Mouse (Mus musculus) brain, embryonic 14.5 days (tissue): ENCODE results near the gene Itpr1.
A peak's percentile ranks its signal among the peaks of the same experiment; 100 is the strongest.

ENCODE experiments used
- CTCF ChIP-seq: fragments of 200-500 bp; IDR thresholded peaks from 2 replicates; pipeline ENCODE4 v1.5.1; 2012; ENCODE audit warnings: inconsistent platforms, mild to moderate bottlenecking, moderate library complexity, borderline replicate concordance; ENCODE audit not compliant: insufficient read depth, insufficient read length; ENCODE audit errors: extremely low read depth
- POLR2A ChIP-seq: fragments of 200-500 bp; IDR thresholded peaks from 2 replicates; pipeline ENCODE4 v1.6.1; 2012; ENCODE audit warnings: mild to moderate bottlenecking, inconsistent platforms, borderline replicate concordance; ENCODE audit not compliant: poor library complexity, insufficient read depth, insufficient read length, severe bottlenecking; ENCODE audit errors: extremely low read depth

- peak; percentile 73 for TF ChIP-seq CTCF
- TF ChIP-seq POLR2A, result no peak
Measured at GRCm38 (mm10) chr6:108426789-108427188, 213.9 kb downstream of the Itpr1 start.
